Mouse (Mus musculus): ENCODE results near the gene Gm12185. TPM values are rescaled to one million over a fixed set of nuclear protein-coding genes. Genes with fewer than 3 reads are reported as not detected.
"Not testable (repeated sequence)": the region's sequence is repeated elsewhere in the genome, so short reads cannot be mapped to it uniquely, and the experiment has no call there.

The Gm12185 gene
- total RNA-seq, 2 experiments from 2014 or later: 0.19 to 0.34 TPM

GRCm38 (mm10) chr11:48918380-48918779 lies 73.6 kb downstream of the Gm12185 start:
- DNase-seq: no peak

GRCm38 (mm10) chr11:48913611-48914010 lies 78.4 kb downstream of the Gm12185 start:
- no peak for DNase-seq

GRCm38 (mm10) chr11:48908459-48908858 lies 83.6 kb downstream of the Gm12185 start:
- no peak for DNase-seq

GRCm38 (mm10) chr11:48902021-48902420 lies 90.0 kb downstream of the Gm12185 start, which contains the start of gene Gm5431:
TSS of gene Gm5431 (minus strand) at chr11:48902214.
- no peak for DNase-seq

- not testable (repeated sequence) for DNase-seq
Observed at GRCm38 (mm10) chr11:48901567-48901930, 90.5 kb downstream of the Gm12185 start.

GRCm38 (mm10) chr11:48900654-48901566 lies 91.1 kb downstream of the Gm12185 start:
- not testable (repeated sequence) for DNase-seq

- DNase-seq: no peak
Observed at GRCm38 (mm10) chr11:48898812-48899431, 93.1 kb downstream of the Gm12185 start.

- DNase-seq: no peak
Observed at GRCm38 (mm10) chr11:48876680-48877079, 115.3 kb downstream of the Gm12185 start.

GRCm38 (mm10) chr11:48875343-48875837 lies 116.6 kb downstream of the Gm12185 start:
- DNase-seq: not testable (repeated sequence)

- peak; percentile 46 for DNase-seq
Observed at GRCm38 (mm10) chr11:48874465-48874864, 117.6 kb downstream of the Gm12185 start.

- no peak for DNase-seq
Observed at GRCm38 (mm10) chr11:48873591-48874290, 118.3 kb downstream of the Gm12185 start.

- DNase-seq: no peak
Observed at GRCm38 (mm10) chr11:48872695-48873300, 119.2 kb downstream of the Gm12185 start.

- DNase-seq: peak; percentile 42
Observed at GRCm38 (mm10) chr11:48871817-48872541, 120.0 kb downstream of the Gm12185 start.

GRCm38 (mm10) chr11:48871201-48871772 lies 120.7 kb downstream of the Gm12185 start, which contains the start of gene Irgm1:
TSS of gene Irgm1 (minus strand) at chr11:48871683.
- peak; percentile 61 for DNase-seq

- no peak for DNase-seq
Observed at GRCm38 (mm10) chr11:48870781-48871180, 121.2 kb downstream of the Gm12185 start.

GRCm38 (mm10) chr11:48869380-48870110 lies 122.5 kb downstream of the Gm12185 start:
- DNase-seq: peak; percentile 20

GRCm38 (mm10) chr11:48866481-48866880 lies 125.5 kb downstream of the Gm12185 start:
- no peak for DNase-seq

- DNase-seq: no peak
Observed at GRCm38 (mm10) chr11:48863808-48864207, 128.2 kb downstream of the Gm12185 start.

- no peak for DNase-seq
Observed at GRCm38 (mm10) chr11:48862784-48863319, 129.2 kb downstream of the Gm12185 start.

GRCm38 (mm10) chr11:48859014-48859413 lies 133.0 kb downstream of the Gm12185 start:
- DNase-seq: peak; percentile 48

All from gastrocnemius, postnatal 10 days (tissue).